Mouse (Mus musculus): Measurements from ENCODE around the gene Rab19.

DNA sequence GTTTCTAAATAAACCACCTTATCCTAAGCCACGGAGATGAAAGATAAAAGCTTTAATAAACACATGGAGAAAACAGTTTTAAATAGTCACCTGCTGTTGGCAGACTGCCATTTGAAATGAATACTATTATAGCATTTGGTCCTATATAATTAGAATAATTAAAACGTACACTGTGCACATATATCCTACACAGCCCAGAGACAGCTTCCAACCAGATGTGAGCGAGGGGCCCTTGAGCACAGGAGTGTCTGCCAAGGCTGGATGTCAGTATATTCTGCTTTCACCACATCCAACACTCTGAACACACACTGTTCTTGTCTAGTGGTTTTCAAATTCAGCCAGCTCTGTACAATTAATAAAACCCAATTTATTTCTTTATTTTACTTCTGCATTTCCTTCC, 11.3 kb upstream of the Rab19 start:
- TF ChIP-seq GATA1 (IDR thresholded peaks at IDR 0.05; ENCODE audit: low read length) (no peak), TAL1 (IDR thresholded peaks at IDR 0.05; ENCODE audit: low read length) (no peak)

Measured in erythroblast, embryonic 14.5 days (primary cell).